27 mouse cellular contexts compared by ENCODE assay signal in the genomic region with DNA sequence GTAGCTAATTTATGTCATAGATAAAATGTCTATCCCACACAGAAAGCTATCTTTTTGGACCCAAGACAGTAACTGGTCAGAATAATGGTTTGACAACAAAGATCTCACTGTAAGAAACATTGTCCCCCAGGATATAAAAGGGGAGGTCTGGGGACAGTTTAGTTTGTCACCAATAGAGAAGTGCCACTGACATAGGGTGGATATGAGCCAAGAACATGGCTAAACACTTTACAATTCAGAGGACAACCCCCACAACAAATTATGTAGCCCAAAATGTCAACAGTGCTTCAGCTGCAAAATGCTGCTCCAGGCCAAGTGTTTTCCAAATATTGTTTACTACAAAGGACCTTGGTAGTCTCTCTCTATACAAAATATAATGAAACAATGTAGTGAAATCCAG. TPM values are rescaled to one million over a fixed set of nuclear protein-coding genes. Genes with fewer than 3 reads are reported as not detected.
DNase-seq lines count a peak whose midpoint lies in the region; ATAC-seq and TF ChIP-seq lines count a peak whose summit lies in the region.
"Had no signal": no experiment of that assay in that cellular context is flagged by ENCODE, and none has a peak within 500 bp of the region (broad histone marks: within the 10 kb centered on the region; RNA-seq: fewer than 3 reads in every experiment).

No protein-coding gene starts in this region.

- no peaks in the 10 kb centered on the region for H3K9me3 ChIP-seq in heart, embryonic 13.5 days
- no peaks in the 10 kb centered on the region for H3K9me3 ChIP-seq in hindbrain, postnatal 0 days (ENCODE audit: low read length)
- no peaks in the 10 kb centered on the region for H3K9me3 ChIP-seq in hindbrain, embryonic 14.5 days (ENCODE audit: control insufficient read depth, low read length)
- no peaks in the 10 kb centered on the region for H3K9me3 ChIP-seq in lung, postnatal 0 days (ENCODE audit: low read length)
- H3K9me3 ChIP-seq: embryonic facial prominence, embryonic 10.5 days; forebrain, embryonic 13.5 days; intestine, embryonic 15.5 days; limb, embryonic 15.5 days; liver, embryonic 15.5 days had no signal

- no peak for TF ChIP-seq CTCF in hindbrain, postnatal 0 days (IDR thresholded peaks at IDR 0.05; ENCODE audit: low read depth)
- no peak for TF ChIP-seq CTCF in lung, postnatal 0 days (IDR thresholded peaks at IDR 0.05)

- H3K4me1 ChIP-seq in heart, embryonic 13.5 days = peaks cover 40% of the 10 kb centered on the region
- H3K4me1 ChIP-seq in hindbrain, postnatal 0 days (ENCODE audit: insufficient read depth, low read length) = peaks cover 5% of the 10 kb centered on the region; the same call in 1 of the 2 replicates
- H3K4me1 ChIP-seq in hindbrain, embryonic 14.5 days (replicated peaks; ENCODE audit: control insufficient read depth, insufficient read depth, low read length) = peaks cover 20% of the 10 kb centered on the region
- peaks cover 8% of the 10 kb centered on the region; the same call in 1 of the 2 replicates for H3K4me1 ChIP-seq in lung, postnatal 0 days (ENCODE audit: insufficient read depth, low read depth, low read length)

- peak overlapping the region; percentile 68 for H3K27ac ChIP-seq in heart, embryonic 13.5 days (replicated peaks)
- no peak overlapping the region for H3K27ac ChIP-seq in hindbrain, postnatal 0 days
- no peak overlapping the region; the same call in 1 of the 2 replicates for H3K27ac ChIP-seq in hindbrain, embryonic 14.5 days
- H3K27ac ChIP-seq in lung, postnatal 0 days (ENCODE audit: low read length) = peak overlapping the region; percentile 43; the same call in 1 of the 2 replicates
- H3K27ac ChIP-seq: embryonic facial prominence, embryonic 10.5 days; forebrain, embryonic 13.5 days; intestine, embryonic 15.5 days; limb, embryonic 15.5 days; liver, embryonic 15.5 days had no signal

- TF ChIP-seq EP300 in lung, postnatal 0 days (IDR thresholded peaks at IDR 0.05) = no peak

- no peaks in the 10 kb centered on the region for H3K27me3 ChIP-seq in heart, embryonic 13.5 days (replicated peaks)
- no peaks in the 10 kb centered on the region for H3K27me3 ChIP-seq in hindbrain, postnatal 0 days (ENCODE audit: insufficient read depth, low read length)
- H3K27me3 ChIP-seq in hindbrain, embryonic 14.5 days (ENCODE audit: control insufficient read depth, insufficient read depth, low read length) = no peaks in the 10 kb centered on the region
- no peaks in the 10 kb centered on the region for H3K27me3 ChIP-seq in lung, postnatal 0 days (replicated peaks; ENCODE audit: insufficient read depth, low read length)
- H3K27me3 ChIP-seq: forebrain, embryonic 13.5 days; intestine, embryonic 15.5 days; limb, embryonic 15.5 days; liver, embryonic 15.5 days had no signal

- no peak for DNase-seq in heart, adult 11 months
- DNase-seq in hindbrain, postnatal 0 days (ENCODE audit: low spot score) = peak; percentile 7
- DNase-seq in hindbrain, embryonic 14.5 days (ENCODE audit: low spot score) = no peak
- peak; percentile 48 for DNase-seq in lung, postnatal 0 days (ENCODE audit: low spot score)
- DNase-seq in lung, postnatal 4 days = no peak
- peak; percentile 10 for DNase-seq in heart, postnatal 4 days
- no peak for DNase-seq in spleen, postnatal 10 days (ENCODE audit: low spot score in 2 of 2)
- DNase-seq: cerebellum, adult 8-10 months; gastrocnemius, postnatal 36 days; midbrain, embryonic 14.5 days; right cerebral cortex, postnatal 14 days; spleen, adult 18-20 months; thymus, adult 18-20 months; thymus, postnatal 4 days had no signal

- no peak overlapping the region for H3K9ac ChIP-seq in heart, embryonic 13.5 days
- no peak overlapping the region for H3K9ac ChIP-seq in hindbrain, postnatal 0 days (replicated peaks; ENCODE audit: low read length)
- no peak overlapping the region for H3K9ac ChIP-seq in hindbrain, embryonic 14.5 days
- H3K9ac ChIP-seq in lung, postnatal 0 days (replicated peaks; ENCODE audit: low read depth) = no peak overlapping the region
- H3K9ac ChIP-seq: forebrain, embryonic 13.5 days; intestine, embryonic 15.5 days; limb, embryonic 15.5 days; liver, embryonic 15.5 days had no signal

- ATAC-seq in heart, embryonic 13.5 days (ENCODE audit: extremely low read depth, insufficient number of reproducible peaks, low FRiP score, low TSS enrichment) = no peak
- ATAC-seq in hindbrain, postnatal 0 days = no peak
- no peak for ATAC-seq in hindbrain, embryonic 14.5 days (ENCODE audit: low FRiP score)
- ATAC-seq in lung, postnatal 0 days = peak; percentile 48
- ATAC-seq: forebrain, embryonic 13.5 days; intestine, embryonic 15.5 days had no signal

- H3K36me3 ChIP-seq in heart, embryonic 13.5 days = peaks cover 16% of the 10 kb centered on the region
- H3K36me3 ChIP-seq in hindbrain, postnatal 0 days (ENCODE audit: insufficient read depth, low read length) = no peaks in the 10 kb centered on the region
- H3K36me3 ChIP-seq in hindbrain, embryonic 14.5 days (replicated peaks; ENCODE audit: control insufficient read depth, insufficient read depth) = peaks cover 2% of the 10 kb centered on the region; the same call in 1 of the 2 replicates
- no peaks in the 10 kb centered on the region for H3K36me3 ChIP-seq in lung, postnatal 0 days (ENCODE audit: insufficient read depth, low read length)
- H3K36me3 ChIP-seq: intestine, embryonic 15.5 days; limb, embryonic 15.5 days; liver, embryonic 15.5 days had no signal

- H3K4me3 ChIP-seq in heart, embryonic 13.5 days = no peak overlapping the region
- H3K4me3 ChIP-seq in hindbrain, postnatal 0 days (ENCODE audit: low read length) = no peak overlapping the region
- no peak overlapping the region for H3K4me3 ChIP-seq in hindbrain, embryonic 14.5 days (replicated peaks; ENCODE audit: low read length)
- no peak overlapping the region for H3K4me3 ChIP-seq in lung, postnatal 0 days (ENCODE audit: low read depth, low read length)
- H3K4me3 ChIP-seq: embryonic facial prominence, embryonic 10.5 days; forebrain, embryonic 13.5 days; intestine, embryonic 15.5 days; limb, embryonic 15.5 days; liver, embryonic 15.5 days; myocyte had no signal

- peak overlapping the region; percentile 37; the same call in 1 of the 2 replicates for H3K4me2 ChIP-seq in heart, embryonic 13.5 days
- H3K4me2 ChIP-seq in hindbrain, postnatal 0 days (ENCODE audit: low read depth, low read length) = no peak overlapping the region
- no peak overlapping the region for H3K4me2 ChIP-seq in hindbrain, embryonic 14.5 days (replicated peaks)
- H3K4me2 ChIP-seq in lung, postnatal 0 days (replicated peaks; ENCODE audit: low read depth, low read length) = no peak overlapping the region
- H3K4me2 ChIP-seq: forebrain, embryonic 13.5 days; intestine, embryonic 15.5 days; limb, embryonic 15.5 days; liver, embryonic 15.5 days had no signal

RNA-seq across cellular contexts. Expression of a gene that starts 42.3 kb away (rescaled TPM):
- polyA plus RNA-seq in heart, embryonic 13.5 days (2015; fragmentation: Nextera tagmentation; extraction: Ambion mirVana) = 0.37 and 0.62 TPM in 2 replicates
- total RNA-seq in hindbrain, postnatal 0 days (2014; rRNA removed) = 0.11 TPM in 1 of 2 replicates, not detected in the other
- 0.15 TPM in 1 of 2 replicates, not detected in the other for polyA plus RNA-seq in hindbrain, postnatal 0 days (2015; fragmentation: Nextera tagmentation; extraction: Ambion mirVana)
- not detected in 2 replicates for polyA plus RNA-seq in hindbrain, embryonic 14.5 days (2014; fragmentation: Nextera tagmentation; extraction: Ambion mirVana)
- 7.1 and 8.4 TPM in 2 replicates for polyA plus RNA-seq in lung, postnatal 0 days (2015; fragmentation: Nextera tagmentation; extraction: Ambion mirVana)
- 1 to 10 TPM in 1 of 2 experiments, under 1 TPM in 1; 0.71 to 2.1 TPM for total RNA-seq in heart, postnatal 4 days (2021)
- total RNA-seq: common myeloid progenitor, adult 5-6 weeks; left cerebral cortex, adult 18-20 months; left cerebral cortex, postnatal 36 days had no signal
- polyA plus RNA-seq: C2C12; forebrain, embryonic 13.5 days; hindbrain, embryonic 11.5 days; midbrain, embryonic 14.5 days; myocyte; neural tube, embryonic 14.5 days had no signal

RNA-seq across cellular contexts. Expression of a gene that starts 45.0 kb away (rescaled TPM):
- 43.2 and 45.4 TPM in 2 replicates for polyA plus RNA-seq in heart, embryonic 13.5 days (2015; fragmentation: Nextera tagmentation; extraction: Ambion mirVana)
- 79.3 and 88.1 TPM in 2 replicates for total RNA-seq in hindbrain, postnatal 0 days (2014; rRNA removed)
- 74.2 and 74.7 TPM in 2 replicates for polyA plus RNA-seq in hindbrain, postnatal 0 days (2015; fragmentation: Nextera tagmentation; extraction: Ambion mirVana)
- 89.6 and 103 TPM in 2 replicates for polyA plus RNA-seq in hindbrain, embryonic 14.5 days (2014; fragmentation: Nextera tagmentation; extraction: Ambion mirVana)
- 73.0 and 81.1 TPM in 2 replicates for polyA plus RNA-seq in lung, postnatal 0 days (2015; fragmentation: Nextera tagmentation; extraction: Ambion mirVana)
- 10 to 100 TPM; 35.7 to 37.8 TPM for total RNA-seq in heart, postnatal 4 days (2021)

Comparison
In these comparisons a context has a peak if more than half of its experiments do, and no peak if none do; other contexts are left out.
1. DNase-seq: peak in hindbrain, postnatal 0 days (single experiment), lung, postnatal 0 days (single experiment) and heart, postnatal 4 days (single experiment); none in heart, adult 11 months (single experiment), hindbrain, embryonic 14.5 days (single experiment), lung, postnatal 4 days (0 of 2) and spleen, postnatal 10 days (0 of 2).
2. H3K27ac ChIP-seq: peak in heart, embryonic 13.5 days (single experiment) and lung, postnatal 0 days (single experiment); none in hindbrain, postnatal 0 days (single experiment) and hindbrain, embryonic 14.5 days (single experiment).